In genomic region chr4:135169096-135169495, GRCm38 (mm10) we compare ENCODE assay signal across 17 mouse cellular contexts. TPM values are rescaled to one million over a fixed set of nuclear protein-coding genes. Genes with fewer than 3 reads are reported as not detected.
A peak's percentile ranks its signal among the peaks of the same experiment; 100 is the strongest.
DNase-seq lines count a peak whose midpoint lies in the region; TF ChIP-seq lines count a peak whose summit lies in the region.
"Had no signal": no experiment of that assay in that cellular context is flagged by ENCODE, and none has a peak within 500 bp of the region (broad histone marks: within the 10 kb centered on the region; RNA-seq: fewer than 3 reads in every experiment).

No protein-coding gene starts in this region.

- H3K27ac ChIP-seq in limb, embryonic 10.5 days = peak overlapping the region; percentile 93
- H3K27ac ChIP-seq: forebrain, embryonic 13.5 days; hindbrain, embryonic 10.5 days; hindbrain, embryonic 14.5 days had no signal

- H3K4me1 ChIP-seq in E14TG2a.4 (replicated peaks; ENCODE audit: low read depth, low read length) = peaks cover 44% of the 10 kb centered on the region
- H3K4me1 ChIP-seq in limb, embryonic 10.5 days = peaks cover 77% of the 10 kb centered on the region

- 76% methylated on average over 10 of the region's 10 CpGs for WGBS in limb, embryonic 10.5 days

- peaks cover 45% of the 10 kb centered on the region for H3K27me3 ChIP-seq in E14TG2a.4 (ENCODE audit: insufficient read depth, low read length)
- peaks cover 100% of the 10 kb centered on the region for H3K27me3 ChIP-seq in limb, embryonic 10.5 days (ENCODE audit: low read depth, poor library complexity, severe bottlenecking)

- H3K4me3 ChIP-seq in E14TG2a.4 (replicated peaks; ENCODE audit: low read length) = peak overlapping the region; percentile 81; the same call in 1 of the 2 replicates
- 0 out of 2 replicates have a peak overlapping the region, but pooled peaks have one; percentile 9 for H3K4me3 ChIP-seq in limb, embryonic 10.5 days
- H3K4me3 ChIP-seq: embryonic facial prominence, embryonic 10.5 days; forebrain, embryonic 13.5 days; heart, embryonic 12.5 days; hindbrain, embryonic 10.5 days had no signal

- peak; percentile 73 for DNase-seq in 3134 (ENCODE audit: extremely low read depth, insufficient read length, low spot score)
- DNase-seq in limb, embryonic 10.5 days (ENCODE audit: low spot score) = peak; percentile 27
- DNase-seq in natural killer cell, adult 2 months (ENCODE audit: low spot score in 2 of 2) = peak; percentile 78 to 91
- DNase-seq in frontal cortex, postnatal 36 days (ENCODE audit: low spot score in 2 of 2) = no peak
- no peak for DNase-seq in layer of hippocampus, adult 8-10 months (ENCODE audit: low spot score in 2 of 2)
- no peak for DNase-seq in embryo, embryonic 10 days (ENCODE audit: low spot score)
- DNase-seq: adrenal gland, postnatal 14 days; cerebellum, adult 18-20 months; cerebellum, adult 9-11 months; cerebellum, postnatal 36 days; gastrocnemius, postnatal 10 days had no signal

- 0 out of 2 replicates have a peak, but pooled peaks cover 3% of the 10 kb centered on the region for H3K9me3 ChIP-seq in E14TG2a.4 (ENCODE audit: low read length)
- no peaks in the 10 kb centered on the region for H3K9me3 ChIP-seq in limb, embryonic 10.5 days (replicated peaks)
- H3K9me3 ChIP-seq: embryonic facial prominence, embryonic 10.5 days; forebrain, embryonic 13.5 days; heart, embryonic 12.5 days; hindbrain, embryonic 10.5 days had no signal

- no peak for TF ChIP-seq CTCF in E14TG2a.4 (conservative IDR thresholded peaks at IDR 0.05; ENCODE audit: low read length)

- no peaks in the 10 kb centered on the region for H3K36me3 ChIP-seq in E14TG2a.4 (ENCODE audit: insufficient read depth, low read length)
- H3K36me3 ChIP-seq in limb, embryonic 10.5 days = no peaks in the 10 kb centered on the region
- H3K36me3 ChIP-seq: embryonic facial prominence, embryonic 10.5 days; heart, embryonic 12.5 days; hindbrain, embryonic 10.5 days had no signal

RNA-seq across cellular contexts. Expression of gene Runx3, which starts 48.6 kb away (rescaled TPM):
- polyA plus RNA-seq in limb, embryonic 10.5 days (2016; fragmentation: Nextera tagmentation; extraction: Ambion mirVana) = 0.05 and 0.08 TPM in 2 replicates
- under 1 TPM in 2 of 4 experiments, not detected in 2; 0.78 to 0.89 TPM for total RNA-seq in layer of hippocampus, adult 8-10 months (2022)
- polyA plus RNA-seq: forebrain, embryonic 13.5 days; hindbrain, embryonic 14.5 days had no signal

Comparison
In these comparisons a context has a peak if more than half of its experiments do, and no peak if none do; other contexts are left out.
1. DNase-seq: peak in 3134 (single experiment), limb, embryonic 10.5 days (single experiment) and natural killer cell, adult 2 months (2 of 2); none in frontal cortex, postnatal 36 days (0 of 2), layer of hippocampus, adult 8-10 months (0 of 2) and embryo, embryonic 10 days (single experiment).